Mouse (Mus musculus) embryonic facial prominence, embryonic 14.5 days (tissue): ENCODE results near the gene Ddx5. TPM values are rescaled to one million over a fixed set of nuclear protein-coding genes. Genes with fewer than 3 reads are reported as not detected.

Source experiments
- ATAC-seq: fragments of 200-750 bp; cut with Nextera tagmentation; 2 replicates; pipeline ENCODE4 v1.8.0; 2017; ENCODE audit warnings: low read depth, moderate number of reproducible peaks, moderate TSS enrichment
- DNase-seq: peaks from one replicate; pipeline ENCODE4 v3.0.0-alpha.2; 2015; ENCODE audit warnings: low spot score
- H3K27ac ChIP-seq: fragments of 300-500 bp; sonication (generic); replicated peaks from 2 replicates; pipeline ENCODE4 v1.5.1; 2014; ENCODE audit warnings: low read depth, mild to moderate bottlenecking, low read length, moderate library complexity
- H3K27me3 ChIP-seq: fragments of 300-500 bp; sonication (generic); replicated peaks from 2 replicates; pipeline ENCODE4 v1.6.1; 2014; ENCODE audit warnings: low read length; ENCODE audit not compliant: control insufficient read depth, insufficient read depth
- H3K36me3 ChIP-seq: fragments of 300-500 bp; sonication (generic); 2 replicates; pipeline ENCODE4 v1.6.1; 2014; ENCODE audit warnings: low read length, mixed read lengths; ENCODE audit not compliant: control insufficient read depth, insufficient read depth
- H3K4me1 ChIP-seq: fragments of 300-500 bp; sonication (generic); 2 replicates; pipeline ENCODE4 v1.6.1; 2014; ENCODE audit warnings: antibody characterized with exemption, low read length; ENCODE audit not compliant: control insufficient read depth, insufficient read depth
- H3K4me2 ChIP-seq: fragments of 300-500 bp; sonication (generic); 2 replicates; pipeline ENCODE4 v1.6.1; 2014; ENCODE audit warnings: low read depth, mild to moderate bottlenecking, low read length, moderate library complexity, mixed read lengths
- H3K4me3 ChIP-seq: fragments of 300-500 bp; sonication (generic); 2 replicates; pipeline ENCODE4 v1.5.1; 2014; ENCODE audit warnings: low read depth, mild to moderate bottlenecking, low read length
- H3K9ac ChIP-seq: fragments of 300-500 bp; sonication (generic); 2 replicates; pipeline ENCODE4 v1.6.1; 2014; ENCODE audit warnings: low read depth, mild to moderate bottlenecking, low read length, moderate library complexity, mixed read lengths
- H3K9me3 ChIP-seq: fragments of 300-500 bp; sonication (generic); 2 replicates; pipeline ENCODE4 v1.6.1; 2016; ENCODE audit warnings: low read length; ENCODE audit not compliant: control insufficient read depth
- WGBS: fragments of 180-500 bp; shearing (Covaris S2); extraction: QIAGEN DNeasy Blood & Tissue Kit; methylation state at CpG from one replicate; pipeline ENCODE4 v1.1.7; 2014; 5-methylcytosine and 5-hydroxymethylcytosine counted together
- polyA plus RNA-seq: library from polyadenylated mRNA; unstranded; fragments of >200 nt; fragmentation: Nextera tagmentation; extraction: Ambion mirVana; gene quantifications from 2 replicates; pipeline ENCODE4 v1.2.1, GENCODE M21; 2014

The Ddx5 gene
- polyA plus RNA-seq, 1 experiment from 2014 or later, result 334 TPM

DNA sequence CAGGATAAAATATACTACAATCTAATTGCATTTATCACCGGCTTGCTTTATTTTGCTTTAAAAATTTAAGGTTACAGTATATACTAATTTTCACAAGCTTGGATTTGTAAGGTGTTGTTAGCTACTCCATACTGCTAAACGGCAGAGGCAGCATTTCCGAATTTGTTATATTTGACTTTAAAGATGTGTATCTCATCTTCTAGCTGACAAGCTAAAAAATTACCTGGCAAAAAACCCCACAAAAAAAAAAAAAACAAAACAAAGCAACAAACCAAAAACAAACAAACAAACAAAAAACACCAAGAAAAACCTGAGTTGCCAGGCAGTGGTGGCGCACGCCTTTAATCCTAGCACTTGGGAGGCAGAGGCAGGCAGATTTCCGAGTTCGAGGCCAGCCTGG is 10.9 kb downstream of the Ddx5 start:
- WGBS, result 90% methylated on average over 7 of the region's 7 CpGs
- H3K4me1 ChIP-seq, result no peaks in the 10 kb centered on the region

DNA sequence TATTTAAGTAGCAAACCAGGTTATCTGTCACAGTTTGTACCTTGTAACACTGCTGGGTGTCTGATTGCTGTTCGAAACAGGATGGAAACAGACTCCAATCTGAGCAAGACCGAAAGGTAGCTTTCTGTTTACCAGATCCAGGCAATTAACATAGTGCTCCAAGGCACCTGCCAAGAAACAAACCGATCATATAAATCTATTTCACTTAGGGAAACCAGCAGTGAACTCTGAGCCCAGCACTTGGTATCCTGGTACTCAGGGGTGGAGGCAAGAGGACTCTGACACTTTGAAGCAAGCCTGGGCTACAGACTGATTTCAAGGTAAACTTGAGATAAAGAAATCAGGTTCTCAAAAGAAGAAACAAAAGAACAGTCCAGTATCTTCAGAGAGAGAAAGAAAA is 11.6 kb downstream of the Ddx5 start:
- no peak overlapping the region for H3K4me3 ChIP-seq
- no peaks in the 10 kb centered on the region for H3K4me1 ChIP-seq
- ATAC-seq, result no peak
- H3K9me3 ChIP-seq, result no peaks in the 10 kb centered on the region
- DNase-seq, result no peak
- 92% methylated on average over 3 of the region's 3 CpGs for WGBS
- H3K36me3 ChIP-seq, result peaks cover 70% of the 10 kb centered on the region
- no peak overlapping the region for H3K9ac ChIP-seq
- no peaks in the 10 kb centered on the region for H3K27me3 ChIP-seq
- no peak overlapping the region for H3K27ac ChIP-seq
- H3K4me2 ChIP-seq, result no peak overlapping the region

More for the DNA sequence above, 10.9 kb downstream of the Ddx5 start:
- ATAC-seq, result no peak
- H3K9ac ChIP-seq, result no peak overlapping the region
- peak overlapping the region; percentile 87 for H3K4me3 ChIP-seq
- no peak for DNase-seq
- no peaks in the 10 kb centered on the region for H3K9me3 ChIP-seq
- peak overlapping the region; percentile 57 for H3K4me2 ChIP-seq
- peaks cover 70% of the 10 kb centered on the region for H3K36me3 ChIP-seq
- H3K27ac ChIP-seq, result no peak overlapping the region
- no peaks in the 10 kb centered on the region for H3K27me3 ChIP-seq

DNA sequence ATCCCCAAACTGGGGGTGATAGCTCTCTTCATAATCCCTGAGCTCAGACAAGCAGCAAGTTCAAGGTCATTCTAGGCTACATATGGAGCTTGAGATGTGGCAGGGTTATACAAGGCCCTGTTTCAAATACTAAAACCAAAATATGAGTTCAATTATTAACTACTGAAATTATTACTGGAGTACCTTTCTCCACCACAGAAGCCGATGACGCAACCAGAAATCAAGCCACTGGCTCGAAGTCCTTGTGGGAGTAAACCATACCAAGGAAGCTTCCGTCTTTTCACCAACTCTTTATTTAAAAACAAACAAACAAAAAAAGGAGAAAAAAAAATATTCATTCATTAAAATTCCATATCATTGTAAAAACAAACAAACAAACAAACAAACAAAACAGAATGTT is 12.0 kb downstream of the Ddx5 start:
- Histone ChIP-seq H3K4me1 (no peaks in the 10 kb centered on the region), H3K27ac (no peak overlapping the region), H3K4me2 (no peak overlapping the region), H3K27me3 (no peaks in the 10 kb centered on the region), H3K36me3 (peaks cover 70% of the 10 kb centered on the region), H3K4me3 (no peak overlapping the region), H3K9ac (no peak overlapping the region), H3K9me3 (no peaks in the 10 kb centered on the region)
- ATAC-seq, result no peak
- WGBS, result 93% methylated on average over 4 of the region's 4 CpGs
- no peak for DNase-seq

DNA sequence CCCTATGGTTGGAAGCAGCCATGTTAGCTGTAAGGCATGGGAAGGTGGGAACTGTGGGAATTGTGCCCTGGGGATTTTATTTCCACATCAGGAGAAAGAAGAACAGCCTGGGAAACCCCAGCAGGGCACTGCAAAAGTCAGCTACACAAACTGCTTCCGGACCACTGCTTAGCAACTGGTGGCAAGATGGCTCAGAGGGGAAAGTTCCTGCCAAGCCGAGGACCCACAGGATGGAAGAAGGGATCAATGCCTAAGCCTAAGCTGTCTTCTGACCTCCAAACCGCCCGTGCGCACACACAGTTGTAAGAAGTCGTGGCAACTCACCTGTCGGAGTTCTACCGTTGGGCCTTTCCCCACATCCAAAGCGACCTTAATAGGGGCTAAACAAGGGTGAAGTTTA is 15.9 kb downstream of the Ddx5 start:
- Histone ChIP-seq H3K36me3 (peaks cover 88% of the 10 kb centered on the region), H3K4me3 (no peak overlapping the region), H3K4me1 (no peaks in the 10 kb centered on the region), H3K9me3 (no peaks in the 10 kb centered on the region), H3K27me3 (no peaks in the 10 kb centered on the region), H3K9ac (no peak overlapping the region), H3K27ac (no peak overlapping the region), H3K4me2 (no peak overlapping the region)
- DNase-seq, result no peak
- 93% methylated on average over 9 of the region's 9 CpGs for WGBS
- no peak for ATAC-seq

DNA sequence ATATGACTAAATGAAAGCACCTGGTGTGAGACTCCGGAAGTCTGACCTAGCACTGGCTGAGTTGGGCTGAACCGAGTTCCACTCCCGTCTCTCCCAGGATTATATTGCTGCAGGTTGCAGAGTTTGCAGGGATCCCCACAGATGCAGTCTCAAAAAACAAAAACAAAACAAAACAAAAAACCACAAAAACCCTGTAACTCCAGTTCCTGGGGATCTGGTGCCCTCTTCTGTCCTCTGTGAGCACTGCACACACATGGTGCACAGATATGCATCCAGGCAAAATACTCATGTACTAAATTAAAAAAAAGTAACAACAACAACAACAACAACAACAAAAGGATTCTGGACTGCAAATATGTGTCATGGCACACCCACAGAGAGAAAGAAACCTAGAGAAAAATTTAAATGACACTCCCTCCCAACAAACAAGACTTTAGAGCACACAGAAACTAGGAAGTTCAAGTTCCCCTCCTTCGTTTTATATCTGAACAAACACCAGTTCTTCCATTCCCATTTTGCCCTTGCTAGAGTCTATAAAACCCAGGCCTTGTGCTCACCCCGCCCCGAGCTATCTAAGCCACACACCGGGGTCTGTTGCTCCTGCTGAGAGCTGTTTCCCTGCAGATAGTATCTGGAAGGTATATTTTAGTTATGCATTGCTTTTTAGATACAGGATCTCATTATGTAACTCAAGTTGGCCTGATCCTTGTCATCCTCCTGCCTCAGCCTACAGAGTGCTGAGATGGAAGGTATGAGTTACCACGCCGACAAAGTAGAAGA is 18.6 kb downstream of the Ddx5 start:
- Histone ChIP-seq H3K4me3 (no peak overlapping the region), H3K27me3 (no peaks in the 10 kb centered on the region), H3K36me3 (peaks cover 96% of the 10 kb centered on the region), H3K9ac (no peak overlapping the region), H3K4me2 (no peak overlapping the region), H3K4me1 (no peaks in the 10 kb centered on the region), H3K9me3 (0 out of 2 replicates have a peak, but pooled peaks cover 3% of the 10 kb centered on the region), H3K27ac (no peak overlapping the region)
- ATAC-seq (no peak), DNase-seq (no peak)
- WGBS, result 91% methylated on average over 9 of the region's 9 CpGs

DNA sequence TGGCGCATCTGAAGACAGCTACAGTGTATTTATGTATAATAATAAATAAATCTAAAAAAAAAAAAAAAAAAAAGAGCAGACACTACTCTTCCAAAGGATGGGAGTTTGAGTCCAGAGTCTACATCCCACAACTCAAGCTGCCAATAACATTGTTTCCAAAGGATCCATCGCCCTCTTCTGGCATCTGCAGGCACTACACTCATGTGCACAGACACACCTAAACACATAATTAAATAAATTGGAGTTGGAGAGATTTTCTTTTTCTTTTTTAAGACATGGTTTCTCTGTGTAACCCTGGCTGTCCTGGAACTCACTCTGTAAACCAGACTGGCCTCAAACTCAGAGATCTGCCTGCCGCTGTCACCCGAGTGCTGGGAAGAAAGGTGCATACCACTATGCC is 21.5 kb downstream of the Ddx5 start:
- Histone ChIP-seq H3K4me2 (no peak overlapping the region), H3K27me3 (no peaks in the 10 kb centered on the region), H3K27ac (no peak overlapping the region), H3K4me1 (0 out of 2 replicates have a peak, but pooled peaks cover 8% of the 10 kb centered on the region), H3K9me3 (0 out of 2 replicates have a peak, but pooled peaks cover 3% of the 10 kb centered on the region), H3K4me3 (no peak overlapping the region), H3K9ac (no peak overlapping the region), H3K36me3 (peaks cover 77% of the 10 kb centered on the region)
- DNase-seq (no peak), ATAC-seq (no peak)
- 92% methylated on average over 4 of the region's 4 CpGs for WGBS

DNA sequence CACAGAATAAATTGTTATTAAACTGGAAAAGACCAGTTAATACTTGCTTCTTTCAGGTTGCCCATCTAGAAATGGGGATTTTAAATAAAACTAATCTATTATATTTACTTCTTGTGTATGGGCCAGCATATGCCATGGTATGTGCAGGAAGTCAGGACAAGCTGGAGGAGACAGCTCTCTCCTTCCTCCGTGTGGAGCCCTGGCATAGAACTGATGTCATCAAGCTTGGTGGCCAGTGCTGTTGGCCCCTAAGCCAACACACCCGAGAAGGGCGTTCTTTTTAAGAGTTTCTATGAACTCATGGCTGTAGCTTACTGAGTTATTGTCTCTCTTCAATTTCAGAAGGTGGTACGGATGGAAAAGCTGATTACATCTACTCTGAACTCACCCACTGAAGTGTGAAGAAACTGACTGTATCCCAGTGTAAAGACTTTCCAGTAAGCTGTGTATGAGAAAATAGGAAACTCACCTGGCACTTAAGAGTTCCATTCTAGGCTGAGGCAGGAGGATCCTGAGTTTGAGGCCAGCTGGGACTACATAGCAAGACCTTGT is 22.3 kb downstream of the Ddx5 start:
- Histone ChIP-seq H3K9ac (no peak overlapping the region), H3K9me3 (0 out of 2 replicates have a peak, but pooled peaks cover 3% of the 10 kb centered on the region), H3K27me3 (no peaks in the 10 kb centered on the region), H3K4me2 (no peak overlapping the region), H3K4me1 (0 out of 2 replicates have a peak, but pooled peaks cover 11% of the 10 kb centered on the region), H3K4me3 (no peak overlapping the region), H3K36me3 (peaks cover 68% of the 10 kb centered on the region), H3K27ac (no peak overlapping the region)
- WGBS, result 91% methylated on average over 4 of the region's 4 CpGs
- ATAC-seq (no peak), DNase-seq (no peak)

DNA sequence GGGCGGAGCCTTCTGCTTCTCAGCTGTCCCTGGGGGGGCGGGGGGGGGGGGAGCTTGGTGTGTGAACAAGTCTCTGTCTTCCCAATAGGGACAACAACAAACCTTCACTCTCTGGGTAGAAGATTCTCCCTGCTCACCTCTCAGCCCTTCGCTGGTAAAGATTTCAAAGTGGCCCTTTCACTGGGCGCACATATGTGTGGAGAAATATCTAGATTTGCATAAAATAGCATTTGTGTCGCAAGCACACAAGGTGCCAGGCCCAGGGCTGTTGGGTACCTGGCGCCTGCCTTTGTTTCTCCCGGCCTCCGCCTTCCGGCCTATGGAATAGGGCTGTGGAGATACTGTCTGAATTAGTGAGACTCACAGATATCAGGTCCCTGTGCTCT is 26.2 kb downstream of the Ddx5 start:
- Histone ChIP-seq H3K4me2 (no peak overlapping the region), H3K4me3 (no peak overlapping the region), H3K9me3 (0 out of 2 replicates have a peak, but pooled peaks cover 3% of the 10 kb centered on the region), H3K27me3 (no peaks in the 10 kb centered on the region), H3K4me1 (0 out of 2 replicates have a peak, but pooled peaks cover 11% of the 10 kb centered on the region), H3K36me3 (peaks cover 30% of the 10 kb centered on the region), H3K27ac (peak overlapping the region; percentile 69), H3K9ac (no peak overlapping the region)
- 65% methylated on average over 9 of the region's 9 CpGs for WGBS
- DNase-seq (no peak), ATAC-seq (no peak)
